Mouse (Mus musculus) midbrain, embryonic 16.5 days (tissue): ENCODE results near the gene 2810459M11Rik. TPM values are rescaled to one million over a fixed set of nuclear protein-coding genes. Genes with fewer than 3 reads are reported as not detected.

Experiments used
- ATAC-seq: fragments of 200-750 bp; cut with Nextera tagmentation; 2 replicates; pipeline ENCODE4 v1.8.0; 2017; ENCODE audit warnings: moderate TSS enrichment
- H3K27ac ChIP-seq: fragments of 300-500 bp; sonication (generic); 2 replicates; pipeline ENCODE4 v1.5.1; 2014; ENCODE audit warnings: mild to moderate bottlenecking, low read length, mixed read lengths
- H3K27me3 ChIP-seq: fragments of 300-500 bp; sonication (generic); 2 replicates; pipeline ENCODE4 v1.6.1; 2014; ENCODE audit warnings: low read depth, low read length, mixed read lengths; ENCODE audit not compliant: control insufficient read depth, insufficient read depth
- H3K36me3 ChIP-seq: fragments of 300-500 bp; sonication (generic); 2 replicates; pipeline ENCODE4 v1.6.1; 2014; ENCODE audit warnings: mild to moderate bottlenecking, low read length, moderate library complexity, mixed read lengths; ENCODE audit not compliant: control insufficient read depth, insufficient read depth
- H3K4me1 ChIP-seq: fragments of 300-500 bp; sonication (generic); 2 replicates; pipeline ENCODE4 v1.6.1; 2014; ENCODE audit warnings: mild to moderate bottlenecking, low read length, mixed read lengths; ENCODE audit not compliant: control insufficient read depth, insufficient read depth
- H3K4me2 ChIP-seq: fragments of 300-500 bp; sonication (generic); 2 replicates; pipeline ENCODE4 v1.6.1; 2014; ENCODE audit warnings: mild to moderate bottlenecking, low read length, mixed read lengths
- H3K4me3 ChIP-seq: fragments of 300-500 bp; sonication (generic); 2 replicates; pipeline ENCODE4 v1.5.1; 2014; ENCODE audit warnings: low read depth, mild to moderate bottlenecking, low read length, moderate library complexity, mixed read lengths
- H3K9ac ChIP-seq: fragments of 300-500 bp; sonication (generic); 2 replicates; pipeline ENCODE4 v1.6.1; 2014; ENCODE audit warnings: low read depth, low read length, mixed read lengths
- H3K9me3 ChIP-seq: fragments of 300-500 bp; sonication (generic); replicated peaks from 2 replicates; pipeline ENCODE4 v1.6.1; 2014; ENCODE audit warnings: mild to moderate bottlenecking, low read length, mixed read lengths; ENCODE audit not compliant: control insufficient read depth, poor library complexity, severe bottlenecking
- WGBS: fragments of 180-500 bp; shearing (Covaris S2); extraction: QIAGEN DNeasy Blood & Tissue Kit; methylation state at CpG from one replicate; pipeline ENCODE4 v1.1.7; 2014; 5-methylcytosine and 5-hydroxymethylcytosine counted together
- polyA plus RNA-seq: library from polyadenylated mRNA; unstranded; fragments of >200 nt; fragmentation: Nextera tagmentation; extraction: Ambion mirVana; gene quantifications from 2 replicates; pipeline ENCODE4 v1.2.1, GENCODE M21; 2015

2810459M11Rik gene
- polyA plus RNA-seq, 1 experiment from 2014 or later = 10.1 TPM

GRCm38 (mm10) chr1:86076565-86076964, 30.9 kb downstream of the 2810459M11Rik start:
- H3K4me3 ChIP-seq = no peak overlapping the region
- ATAC-seq = no peak
- H3K27me3 ChIP-seq = no peaks in the 10 kb centered on the region
- no peaks in the 10 kb centered on the region for H3K9me3 ChIP-seq
- H3K27ac ChIP-seq = no peak overlapping the region
- H3K36me3 ChIP-seq = peaks cover 39% of the 10 kb centered on the region
- no peak overlapping the region for H3K4me2 ChIP-seq
- no peak overlapping the region for H3K9ac ChIP-seq
- H3K4me1 ChIP-seq = no peaks in the 10 kb centered on the region
- 98% methylated on average over 2 of the region's 2 CpGs for WGBS

GRCm38 (mm10) chr1:86094413-86094812, 48.8 kb downstream of the 2810459M11Rik start:
- WGBS = 92% methylated on average over 7 of the region's 7 CpGs
- no peak overlapping the region for H3K27ac ChIP-seq
- H3K4me2 ChIP-seq = no peak overlapping the region

GRCm38 (mm10) chr1:86105054-86105453, 59.4 kb downstream of the 2810459M11Rik start:
- H3K27ac ChIP-seq = no peak overlapping the region
- 0 out of 2 replicates have a peak, but pooled peaks cover 2% of the 10 kb centered on the region for H3K36me3 ChIP-seq
- H3K9ac ChIP-seq = no peak overlapping the region
- H3K4me3 ChIP-seq = no peak overlapping the region
- no peaks in the 10 kb centered on the region for H3K9me3 ChIP-seq
- 95% methylated on average over 1 of the region's 1 CpGs for WGBS
- no peak for ATAC-seq
- H3K4me2 ChIP-seq = no peak overlapping the region
- no peaks in the 10 kb centered on the region for H3K4me1 ChIP-seq
- no peaks in the 10 kb centered on the region for H3K27me3 ChIP-seq

More at GRCm38 (mm10) chr1:86094413-86094812, 48.8 kb downstream of the 2810459M11Rik start:
- H3K9ac ChIP-seq = no peak overlapping the region
- H3K36me3 ChIP-seq = peaks cover 39% of the 10 kb centered on the region
- no peak overlapping the region for H3K4me3 ChIP-seq
- H3K27me3 ChIP-seq = no peaks in the 10 kb centered on the region
- no peak for ATAC-seq
- no peaks in the 10 kb centered on the region for H3K9me3 ChIP-seq
- no peaks in the 10 kb centered on the region for H3K4me1 ChIP-seq

Other genes starting within 250 kb of the 2810459M11Rik start
- 249 and 258 TPM in 2 replicates for gene Itm2c, start 151.6 kb upstream of the 2810459M11Rik start, polyA plus RNA-seq
- gene 4933407L21Rik, start 117.4 kb upstream of the 2810459M11Rik start, polyA plus RNA-seq = 10.1 and 10.5 TPM in 2 replicates
- 0.07 and 0.13 TPM in 2 replicates for gene Gpr55, start 84.9 kb upstream of the 2810459M11Rik start, polyA plus RNA-seq
- 0.55 and 0.67 TPM in 2 replicates for gene Spata3, start 29.0 kb upstream of the 2810459M11Rik start, polyA plus RNA-seq
- 198 TPM in 2 replicates for gene Psmd1, start 18.5 kb downstream of the 2810459M11Rik start, polyA plus RNA-seq
- 0.13 and 0.29 TPM in 2 replicates for gene Htr2b, start 66.1 kb downstream of the 2810459M11Rik start, polyA plus RNA-seq
- 0.79 TPM in 1 of 2 replicates, not detected in the other for gene Gm21972, start 87.8 kb downstream of the 2810459M11Rik start, polyA plus RNA-seq
- 40.8 and 41.3 TPM in 2 replicates for gene Armc9, start 108.9 kb downstream of the 2810459M11Rik start, polyA plus RNA-seq